Mouse (Mus musculus) adrenal gland, postnatal 36 days (tissue): ENCODE measurements around the gene Gm16867. TPM values are rescaled to one million over a fixed set of nuclear protein-coding genes. Genes with fewer than 3 reads are reported as not detected.
"Not testable (repeated sequence)": the region's sequence is repeated elsewhere in the genome, so short reads cannot be mapped to it uniquely, and the experiment has no call there.

Experiments
- DNase-seq, 2 experiments: peaks; one replicate each; pipeline ENCODE4 v3.0.0; 2021; ENCODE audit warnings: mixed read lengths in 1 of 2
- total RNA-seq, 2 experiments: library from RNA; stranded (reverse); gene quantifications; 2 replicates each; pipeline ENCODE4 v1.2.3; 2021

Gm16867 gene
- total RNA-seq, 2 experiments from 2014 or later: 6.7 to 8.8 TPM

DNA sequence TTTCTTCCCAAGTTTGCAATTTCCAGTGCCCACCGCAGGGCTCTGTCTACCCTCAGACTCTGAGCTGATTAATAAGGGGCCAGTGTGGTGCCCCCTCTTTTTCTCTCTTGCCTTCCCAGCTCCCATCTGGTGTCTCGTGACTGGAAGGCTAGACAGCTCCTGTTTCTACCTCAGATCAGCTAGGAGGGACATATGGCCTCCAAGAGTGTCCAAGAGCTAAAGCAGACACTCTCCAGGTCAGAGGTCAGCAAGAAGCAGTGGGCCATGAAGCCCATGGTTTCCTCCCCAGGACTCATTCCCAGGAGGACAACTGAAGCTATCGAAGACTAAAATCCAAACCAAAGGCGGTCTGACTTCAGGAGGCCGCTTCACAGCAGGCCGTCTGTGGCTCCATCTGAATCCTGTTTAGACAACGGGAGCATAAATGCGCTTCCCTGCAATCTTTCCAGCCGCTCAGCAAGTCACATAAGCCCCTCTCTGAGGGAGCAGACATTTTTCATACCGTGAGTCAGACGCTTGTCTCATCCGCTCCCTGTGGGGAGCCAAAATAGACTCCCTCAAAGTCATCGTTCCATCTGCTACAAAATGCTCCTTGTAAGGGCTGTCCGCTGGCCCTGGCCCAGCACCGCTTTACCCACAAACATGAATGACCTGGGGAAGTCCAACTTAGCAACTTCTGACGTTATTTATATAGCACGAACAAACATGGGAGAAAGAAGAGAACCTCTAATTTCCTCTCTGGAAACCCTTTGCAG is 35.4 kb downstream of the Gm16867 start:
- DNase-seq: not testable (repeated sequence)

DNA sequence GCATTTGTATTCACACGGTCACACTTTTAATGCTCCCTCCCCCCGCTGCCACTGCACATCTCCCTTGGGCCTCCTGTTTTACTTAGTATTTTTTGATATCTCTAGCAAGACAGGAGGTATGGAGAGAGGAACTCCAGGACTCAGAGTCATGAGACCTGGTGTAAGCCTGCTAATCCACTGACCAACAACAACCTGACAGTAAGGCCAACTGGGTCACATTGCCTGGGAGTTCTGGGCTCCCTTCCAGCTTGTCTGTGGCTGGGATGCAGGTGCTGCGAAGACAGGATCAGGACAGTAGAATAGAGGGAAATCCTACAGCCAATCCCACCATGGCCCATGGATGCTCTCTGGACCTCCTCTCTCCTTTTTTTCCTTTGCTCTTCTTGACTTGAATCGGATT is 38.7 kb downstream of the Gm16867 start:
- DNase-seq: not testable (repeated sequence)

DNA sequence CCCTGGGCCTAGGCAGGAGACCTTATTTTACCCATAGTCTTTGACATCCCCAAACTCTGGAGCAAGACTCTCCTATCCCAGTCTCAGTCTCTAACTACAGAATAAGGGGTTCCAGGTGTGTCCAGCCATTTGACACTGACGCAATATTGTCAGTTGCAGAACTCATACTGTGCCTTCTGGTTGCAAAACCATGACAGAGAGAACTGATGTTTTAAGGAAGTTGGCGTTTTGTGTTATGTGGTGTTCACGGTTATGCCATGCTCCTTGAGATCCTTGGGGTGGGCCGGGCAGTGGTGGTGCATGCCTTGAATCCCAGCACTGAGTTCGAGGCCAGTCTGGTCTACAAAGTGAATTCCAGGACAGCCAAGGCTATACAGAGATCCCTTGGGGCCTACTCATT is 45.5 kb downstream of the Gm16867 start:
- DNase-seq: not testable (repeated sequence)

DNA sequence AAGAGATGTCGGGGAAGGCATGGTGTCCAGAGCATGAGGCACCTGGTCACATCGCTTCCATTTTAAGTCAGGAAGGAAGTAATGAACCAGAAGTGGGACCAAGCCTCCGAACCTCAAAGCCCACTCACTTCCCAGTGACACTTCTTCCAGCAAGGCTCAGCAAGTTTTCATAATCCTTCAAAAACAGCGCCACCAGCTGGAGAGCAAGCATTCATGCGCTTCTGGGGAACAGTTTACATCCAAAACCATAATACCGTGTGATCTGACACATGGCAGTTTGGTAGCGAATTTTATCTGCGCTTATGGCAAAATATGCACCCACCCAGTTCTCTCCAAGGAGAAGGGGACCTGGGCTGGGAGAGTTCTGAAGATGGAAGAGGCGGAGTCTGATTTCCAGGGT is 48.5 kb downstream of the Gm16867 start:
- DNase-seq: not testable (repeated sequence)

DNA sequence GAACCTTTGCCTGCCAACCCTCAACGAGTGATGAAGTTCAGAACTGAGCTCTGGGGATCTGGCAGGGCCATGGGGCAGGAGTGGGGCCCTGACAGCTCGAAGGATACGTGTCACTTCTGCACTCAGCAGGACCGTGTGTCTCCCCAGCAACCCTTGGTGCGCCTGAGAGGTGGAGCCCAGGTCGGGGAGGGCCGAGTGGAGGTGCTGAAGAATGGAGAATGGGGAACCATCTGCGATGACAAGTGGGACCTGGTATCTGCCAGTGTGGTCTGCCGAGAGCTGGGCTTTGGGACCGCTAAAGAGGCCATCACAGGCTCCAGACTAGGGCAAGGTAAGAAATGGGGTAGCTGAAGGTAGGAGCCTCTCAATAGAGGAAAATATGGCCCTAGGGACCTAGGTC is 54.3 kb downstream of the Gm16867 start:
- not testable (repeated sequence) for DNase-seq

DNA sequence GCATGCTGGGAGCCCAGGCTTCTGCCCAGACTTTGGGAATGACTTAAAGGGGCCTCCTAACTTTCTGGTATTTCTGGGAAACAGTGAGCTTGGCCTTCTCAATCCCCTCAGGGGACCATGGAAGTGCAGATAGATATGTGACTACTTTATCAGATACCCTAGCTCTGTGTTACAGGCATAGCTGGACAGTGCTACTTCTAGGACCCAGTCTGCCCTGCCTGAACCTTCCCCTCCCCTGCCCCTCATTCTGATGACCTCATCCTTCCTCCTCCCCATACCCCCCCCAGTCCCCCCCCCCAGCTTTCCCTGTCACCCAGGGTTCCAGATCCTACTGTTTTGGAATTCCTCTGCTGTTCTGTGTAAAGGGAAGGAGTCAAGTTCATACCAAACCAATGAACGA is 56.2 kb downstream of the Gm16867 start:
- DNase-seq: not testable (repeated sequence)

DNA sequence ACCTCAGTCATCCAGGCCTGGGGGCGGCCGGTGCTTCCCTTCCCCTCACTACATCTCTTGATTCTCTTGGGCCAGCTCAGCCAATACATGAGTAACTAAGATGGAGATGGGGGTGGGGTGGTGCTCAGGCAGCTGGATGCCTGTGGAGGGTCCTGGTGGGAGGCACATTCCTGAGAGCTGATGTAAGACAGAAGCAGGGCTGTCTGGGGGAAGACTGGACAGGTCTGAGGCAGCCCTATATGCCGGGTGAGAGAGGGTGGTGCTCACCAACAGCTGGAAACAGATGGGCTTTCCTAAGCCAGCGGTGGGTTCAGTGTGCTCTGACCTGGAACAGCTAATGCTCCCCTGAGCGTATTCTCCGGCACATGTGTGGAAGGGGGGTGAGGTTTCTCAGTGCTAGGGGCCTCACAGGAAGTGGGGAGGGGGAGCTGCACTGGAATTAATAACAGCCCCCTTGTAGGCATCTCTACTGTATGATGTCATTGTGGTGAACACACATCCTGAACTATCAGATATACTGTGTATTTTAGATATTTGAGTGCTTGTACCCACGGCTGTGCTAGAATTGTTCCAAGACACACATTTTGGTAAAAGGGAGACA is 60.0 kb downstream of the Gm16867 start:
- not testable (repeated sequence) for DNase-seq

DNA sequence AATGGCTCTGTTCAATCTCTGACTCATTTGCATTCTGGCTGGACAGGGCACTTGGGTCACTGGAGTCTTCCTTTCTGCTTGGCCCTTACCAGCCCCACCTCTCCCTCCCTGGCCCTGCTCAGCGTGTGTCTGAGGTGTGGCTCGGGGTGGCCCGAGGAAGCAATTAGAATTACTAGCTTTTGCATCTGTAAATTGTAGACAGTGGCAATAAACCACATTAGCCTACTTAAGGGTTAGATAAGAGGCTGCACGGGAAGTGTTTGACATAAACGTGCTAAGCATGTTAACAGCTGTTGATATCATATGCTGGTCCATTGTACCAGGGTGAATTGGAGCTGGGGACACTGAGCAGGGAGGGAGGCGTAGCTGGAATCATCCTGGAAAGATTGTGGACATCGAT is 62.2 kb downstream of the Gm16867 start:
- DNase-seq: not testable (repeated sequence)

- DNase-seq: not testable (repeated sequence)
Observed at GRCm38 (mm10) chr14:69438678-69439214, 64.4 kb downstream of the Gm16867 start.

DNA sequence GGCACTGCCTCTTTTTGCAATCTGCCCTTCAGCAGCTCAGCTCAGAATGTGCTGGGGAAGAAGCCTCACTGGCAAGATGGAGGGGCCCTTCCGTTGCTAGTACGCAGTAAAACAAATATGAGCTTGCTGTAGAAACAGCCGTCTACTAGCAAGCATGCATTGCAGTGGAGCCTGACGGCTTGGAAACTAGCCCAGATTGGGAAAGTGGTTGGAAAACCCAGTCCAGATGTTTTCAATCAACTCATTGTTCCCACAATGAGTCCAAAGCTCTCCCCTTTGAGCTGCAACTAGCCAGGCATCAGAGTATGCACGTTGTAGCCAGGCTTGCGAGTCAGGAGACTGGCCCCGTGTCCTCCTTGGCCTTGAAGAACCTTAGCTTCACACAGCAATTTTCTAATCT is 82.2 kb downstream of the Gm16867 start:
- DNase-seq: not testable (repeated sequence)

- not testable (repeated sequence) for DNase-seq
Observed at GRCm38 (mm10) chr14:69417545-69417944, 85.6 kb downstream of the Gm16867 start.

Other genes with a start within 250 kb of the Gm16867 start
- gene Synb, start 209.1 kb downstream of the Gm16867 start, total RNA-seq: not detected
- not detected for gene Gm27179, start 9.2 kb upstream of the Gm16867 start, total RNA-seq
- 10 to 100 TPM; 52.4 to 69.2 TPM for gene Entpd4b, start 52.1 kb upstream of the Gm16867 start, total RNA-seq